Mouse (Mus musculus) neural tube, embryonic 14.5 days (tissue): ENCODE measurements around the gene Mnd1. TPM values are rescaled to one million over a fixed set of nuclear protein-coding genes. Genes with fewer than 3 reads are reported as not detected.

ENCODE experiments used
- ATAC-seq: fragments of 200-750 bp; cut with Nextera tagmentation; 2 replicates; pipeline ENCODE4 v1.8.0; 2017; ENCODE audit warnings: low read depth, mild to moderate bottlenecking, moderate TSS enrichment, moderate library complexity
- H3K27ac ChIP-seq: fragments of 300-500 bp; sonication (generic); 2 replicates; pipeline ENCODE4 v1.5.1; 2014; ENCODE audit warnings: low read depth, mild to moderate bottlenecking, control low read depth, low read length, moderate library complexity, mixed read lengths
- H3K27me3 ChIP-seq: fragments of 300-500 bp; sonication (generic); 2 replicates; pipeline ENCODE4 v1.6.1; 2014; ENCODE audit warnings: low read length; ENCODE audit not compliant: control insufficient read depth, insufficient read depth
- H3K36me3 ChIP-seq: fragments of 300-500 bp; sonication (generic); 2 replicates; pipeline ENCODE4 v1.6.1; 2014; ENCODE audit warnings: low read length, mixed read lengths; ENCODE audit not compliant: control insufficient read depth, insufficient read depth
- H3K4me1 ChIP-seq: fragments of 300-500 bp; sonication (generic); 2 replicates; pipeline ENCODE4 v1.6.1; 2014; ENCODE audit warnings: low read length; ENCODE audit not compliant: control insufficient read depth, insufficient read depth
- H3K4me2 ChIP-seq: fragments of 300-500 bp; sonication (generic); 2 replicates; pipeline ENCODE4 v1.6.1; 2014; ENCODE audit warnings: mild to moderate bottlenecking, low read depth, low read length, control low read depth
- H3K4me3 ChIP-seq: fragments of 300-500 bp; sonication (generic); 2 replicates; pipeline ENCODE4 v1.5.1; 2014; ENCODE audit warnings: low read depth, low read length, control low read depth, mixed read lengths
- H3K9ac ChIP-seq: fragments of 300-500 bp; sonication (generic); replicated peaks from 2 replicates; pipeline ENCODE4 v1.6.1; 2014; ENCODE audit warnings: low read depth, mild to moderate bottlenecking, control low read depth, low read length, mixed read lengths
- H3K9me3 ChIP-seq: fragments of 300-500 bp; sonication (generic); 2 replicates; pipeline ENCODE4 v1.6.1; 2016; ENCODE audit warnings: low read length; ENCODE audit not compliant: control insufficient read depth
- WGBS: fragments of 180-500 bp; shearing (Covaris S2); extraction: QIAGEN DNeasy Blood & Tissue Kit; methylation state at CpG from one replicate; pipeline ENCODE4 v1.1.7; 2014; 5-methylcytosine and 5-hydroxymethylcytosine counted together
- polyA plus RNA-seq: library from polyadenylated mRNA; unstranded; fragments of >200 nt; fragmentation: Nextera tagmentation; extraction: Ambion mirVana; gene quantifications from 2 replicates; pipeline ENCODE4 v1.2.1, GENCODE M21; 2014

Mnd1 gene
- polyA plus RNA-seq, 1 experiment from 2014 or later: 1.2 TPM

DNA sequence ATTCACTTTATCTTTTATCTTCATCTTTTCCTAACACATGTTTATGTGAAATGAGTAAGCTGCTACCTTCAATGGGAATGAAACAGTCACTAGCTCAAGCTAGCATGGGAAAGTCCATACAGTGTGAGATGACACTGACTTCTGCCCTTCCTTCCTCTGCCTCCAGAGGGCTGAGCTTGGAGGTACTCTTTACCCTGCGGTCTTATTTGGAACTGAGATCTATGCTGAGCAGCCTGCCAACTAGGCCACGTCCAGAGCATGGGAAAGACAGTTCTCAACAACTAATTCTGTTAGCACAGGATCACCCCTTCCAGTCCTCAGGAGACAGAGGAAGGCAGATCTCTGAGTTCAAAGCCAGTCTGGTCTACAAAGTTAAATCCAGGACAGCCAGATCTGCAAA is 64.6 kb downstream of the Mnd1 start:
- no peaks in the 10 kb centered on the region for H3K36me3 ChIP-seq
- no peaks in the 10 kb centered on the region for H3K9me3 ChIP-seq
- H3K4me2 ChIP-seq: no peak overlapping the region
- H3K27me3 ChIP-seq: no peaks in the 10 kb centered on the region
- no peak overlapping the region for H3K9ac ChIP-seq
- no peaks in the 10 kb centered on the region for H3K4me1 ChIP-seq
- no peak for ATAC-seq
- H3K4me3 ChIP-seq: no peak overlapping the region
- H3K27ac ChIP-seq: no peak overlapping the region
- 41% methylated on average over 2 of the region's 2 CpGs for WGBS

DNA sequence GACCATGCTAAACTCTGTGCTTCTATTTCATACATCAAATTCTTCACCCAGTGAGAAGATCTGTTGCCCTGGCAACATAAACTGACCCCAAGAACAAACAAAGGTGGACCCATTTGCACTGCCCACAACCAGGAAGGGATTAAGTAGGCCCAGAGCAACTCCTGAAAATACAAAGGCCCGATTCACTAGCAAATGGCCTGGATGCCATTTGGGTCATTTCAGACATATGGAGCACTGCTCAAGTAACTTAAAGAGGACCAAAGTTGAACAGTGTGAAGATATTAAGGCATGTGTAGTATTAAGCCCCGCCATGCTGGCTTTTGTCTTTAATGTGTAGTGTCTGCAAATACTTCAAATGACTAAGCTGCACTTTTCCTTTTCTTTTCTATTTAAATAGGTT is 68.7 kb downstream of the Mnd1 start:
- Histone ChIP-seq H3K27me3 (no peaks in the 10 kb centered on the region), H3K4me2 (no peak overlapping the region), H3K9me3 (no peaks in the 10 kb centered on the region), H3K4me3 (no peak overlapping the region), H3K4me1 (no peaks in the 10 kb centered on the region), H3K9ac (no peak overlapping the region), H3K27ac (no peak overlapping the region), H3K36me3 (no peaks in the 10 kb centered on the region)
- WGBS: 71% methylated on average over 2 of the region's 2 CpGs
- ATAC-seq: no peak

DNA sequence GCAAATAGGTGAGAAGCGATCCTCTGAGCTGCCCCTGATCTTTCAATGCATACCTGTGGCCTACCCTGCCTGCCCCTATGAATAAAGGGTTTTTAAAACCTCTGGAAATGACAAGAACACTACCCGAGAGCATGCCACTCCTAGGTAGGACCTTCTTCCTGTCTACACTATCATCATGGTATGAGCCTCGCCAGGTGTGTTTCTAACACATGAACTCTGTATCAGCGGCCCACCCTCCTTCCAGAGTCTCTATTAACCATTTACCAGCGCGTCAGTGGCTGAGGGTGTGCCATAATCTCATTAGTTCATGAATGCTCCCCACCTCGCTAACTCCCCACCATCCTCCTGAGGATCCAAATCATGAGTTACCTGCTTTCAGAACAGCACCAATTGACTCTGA is 69.2 kb downstream of the Mnd1 start:
- H3K4me2 ChIP-seq: no peak overlapping the region
- H3K9me3 ChIP-seq: no peaks in the 10 kb centered on the region
- no peak for ATAC-seq
- no peaks in the 10 kb centered on the region for H3K36me3 ChIP-seq
- H3K4me1 ChIP-seq: no peaks in the 10 kb centered on the region
- H3K9ac ChIP-seq: no peak overlapping the region
- no peak overlapping the region for H3K4me3 ChIP-seq
- H3K27me3 ChIP-seq: no peaks in the 10 kb centered on the region
- H3K27ac ChIP-seq: no peak overlapping the region
- WGBS: 90% methylated on average over 7 of the region's 7 CpGs

DNA sequence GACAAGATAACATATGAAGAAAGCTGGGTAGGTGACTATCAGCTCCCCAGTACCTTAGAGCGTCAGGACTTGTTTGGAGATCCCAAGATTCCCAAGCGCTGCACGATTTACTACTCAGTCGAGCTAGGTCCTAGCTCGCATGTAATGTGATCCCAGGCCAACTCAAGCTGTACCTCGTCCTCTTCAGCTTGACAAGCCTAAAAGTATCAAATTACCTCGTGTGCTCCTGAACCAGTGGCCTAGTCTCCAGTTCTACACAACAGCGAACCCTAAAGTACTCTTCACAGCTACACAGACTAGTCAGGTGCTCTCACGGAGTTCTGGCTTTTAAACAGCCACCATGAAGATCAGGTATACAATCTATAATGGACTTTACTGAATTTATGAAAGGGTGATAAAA is 70.2 kb downstream of the Mnd1 start:
- WGBS: 41% methylated on average over 9 of the region's 9 CpGs
- H3K9me3 ChIP-seq: no peaks in the 10 kb centered on the region
- H3K36me3 ChIP-seq: no peaks in the 10 kb centered on the region
- no peak overlapping the region for H3K27ac ChIP-seq
- H3K4me3 ChIP-seq: no peak overlapping the region
- ATAC-seq: no peak
- H3K9ac ChIP-seq: no peak overlapping the region
- no peaks in the 10 kb centered on the region for H3K4me1 ChIP-seq
- H3K27me3 ChIP-seq: no peaks in the 10 kb centered on the region
- H3K4me2 ChIP-seq: no peak overlapping the region

DNA sequence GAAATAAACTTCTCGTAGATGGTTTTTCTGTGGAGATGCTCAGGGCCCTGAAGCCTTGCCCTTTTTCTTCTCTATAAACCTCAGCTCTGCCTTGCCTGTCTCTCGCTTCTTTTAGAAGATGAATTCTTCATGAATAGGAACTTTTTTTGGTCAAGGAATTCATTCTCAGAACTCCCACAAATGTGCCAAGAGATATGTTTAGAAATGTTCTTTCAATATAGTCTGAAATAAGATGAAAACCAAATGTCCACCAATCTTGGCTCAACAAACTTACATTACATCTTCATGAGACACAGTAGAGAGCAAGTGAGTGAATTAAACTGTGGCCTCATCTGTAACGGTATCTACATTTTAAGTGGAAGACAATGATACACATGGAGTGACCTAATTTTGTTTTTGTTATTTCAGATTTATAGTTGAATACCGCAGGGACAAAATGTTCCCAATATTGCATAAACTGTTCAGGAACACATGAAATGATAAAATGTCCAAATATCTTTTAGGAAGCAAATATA is 74.3 kb downstream of the Mnd1 start:
- no peaks in the 10 kb centered on the region for H3K36me3 ChIP-seq
- no peak for ATAC-seq
- no peak overlapping the region for H3K4me2 ChIP-seq
- H3K27me3 ChIP-seq: no peaks in the 10 kb centered on the region
- H3K4me3 ChIP-seq: no peak overlapping the region
- H3K9ac ChIP-seq: no peak overlapping the region
- no peaks in the 10 kb centered on the region for H3K9me3 ChIP-seq
- no peak overlapping the region for H3K27ac ChIP-seq
- WGBS: 91% methylated on average over 4 of the region's 4 CpGs
- no peaks in the 10 kb centered on the region for H3K4me1 ChIP-seq

DNA sequence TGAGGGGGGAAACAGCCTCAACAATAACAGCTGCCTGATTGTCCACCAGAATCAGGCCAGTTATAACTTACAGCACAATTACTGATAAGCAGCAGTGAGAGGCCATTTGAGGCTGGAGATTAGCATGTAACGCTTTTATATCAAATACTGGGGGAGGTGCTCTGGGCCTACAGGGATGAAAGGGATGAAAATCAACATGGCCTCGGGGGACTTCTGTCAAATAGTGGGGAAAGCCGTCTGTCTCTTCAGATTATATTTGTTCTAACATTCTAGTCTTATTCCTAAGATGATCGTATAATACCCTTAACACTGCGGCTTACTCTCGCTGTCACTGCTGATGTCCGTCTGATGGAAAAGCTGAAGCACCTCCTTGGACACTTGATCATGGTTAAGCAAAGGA is 75.5 kb downstream of the Mnd1 start:
- Histone ChIP-seq H3K4me2 (no peak overlapping the region), H3K9ac (no peak overlapping the region), H3K9me3 (no peaks in the 10 kb centered on the region), H3K4me1 (no peaks in the 10 kb centered on the region), H3K27ac (no peak overlapping the region), H3K27me3 (no peaks in the 10 kb centered on the region), H3K4me3 (no peak overlapping the region), H3K36me3 (no peaks in the 10 kb centered on the region)
- ATAC-seq: no peak
- WGBS: 72% methylated on average over 7 of the region's 7 CpGs

DNA sequence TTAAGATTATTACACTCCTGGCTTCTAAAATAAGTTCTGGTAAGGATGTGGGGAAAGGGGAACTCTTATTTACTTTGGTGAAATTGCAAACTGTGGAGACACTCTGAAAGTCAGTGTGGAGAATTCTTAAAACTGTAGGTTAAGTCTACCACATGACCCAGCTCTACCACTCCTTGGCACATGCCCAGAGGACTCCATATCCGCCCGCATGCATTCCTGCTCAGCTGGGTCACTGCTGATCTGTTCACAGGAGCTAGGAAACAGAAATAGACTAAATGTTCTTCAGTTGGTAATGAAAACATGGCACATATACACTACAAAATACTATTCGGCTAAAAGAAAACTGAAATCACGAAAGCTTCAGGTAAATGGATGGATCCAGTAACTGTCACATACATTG is 78.1 kb downstream of the Mnd1 start:
- no peak for ATAC-seq
- Histone ChIP-seq H3K4me1 (no peaks in the 10 kb centered on the region), H3K9me3 (no peaks in the 10 kb centered on the region), H3K9ac (no peak overlapping the region), H3K4me3 (no peak overlapping the region), H3K36me3 (no peaks in the 10 kb centered on the region), H3K27me3 (no peaks in the 10 kb centered on the region), H3K4me2 (no peak overlapping the region), H3K27ac (no peak overlapping the region)
- 94% methylated on average over 4 of the region's 4 CpGs for whole genome bisulfite sequencing

DNA sequence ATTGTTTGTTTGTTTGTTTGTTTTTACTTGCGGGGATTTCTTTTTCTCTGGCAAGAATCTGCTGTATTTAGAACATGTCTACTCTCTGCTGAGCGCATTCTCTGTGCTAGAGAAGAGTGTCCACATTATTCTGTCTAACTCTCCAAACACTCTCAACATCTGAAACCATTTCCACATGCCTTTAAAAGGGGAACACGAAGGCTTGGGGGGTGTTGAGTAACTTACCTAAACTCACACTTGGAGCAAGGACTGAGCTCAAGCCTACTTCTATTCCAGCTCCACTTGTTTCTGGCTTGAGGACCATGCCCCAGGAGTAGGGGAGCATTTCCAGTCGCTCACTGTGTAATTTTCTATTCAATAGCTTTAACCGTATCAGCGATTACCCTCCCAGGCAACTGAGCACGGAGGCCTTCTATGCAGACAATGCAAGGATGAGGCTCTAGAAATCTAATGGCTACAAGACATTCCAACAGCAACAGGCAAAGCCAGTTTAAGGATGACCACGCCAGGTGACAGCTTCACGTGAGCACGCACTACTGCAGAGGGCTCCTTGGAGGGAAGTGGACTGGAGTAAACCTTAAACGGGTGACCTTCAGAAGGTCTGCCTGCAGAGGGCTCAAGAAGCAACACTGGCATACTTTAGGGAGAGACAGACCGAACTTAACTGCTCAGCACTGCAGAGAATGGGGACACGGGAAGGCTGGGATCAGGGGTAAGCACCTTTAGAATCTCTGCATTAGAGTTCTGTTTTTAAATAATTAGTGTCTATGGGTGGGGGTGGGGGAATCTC is 78.8 kb downstream of the Mnd1 start:
- no peak overlapping the region for H3K27ac ChIP-seq
- WGBS: 73% methylated on average over 13 of the region's 13 CpGs
- no peaks in the 10 kb centered on the region for H3K9me3 ChIP-seq
- no peaks in the 10 kb centered on the region for H3K4me1 ChIP-seq
- no peak overlapping the region for H3K4me2 ChIP-seq
- no peak for ATAC-seq
- no peak overlapping the region for H3K4me3 ChIP-seq
- H3K36me3 ChIP-seq: no peaks in the 10 kb centered on the region
- H3K9ac ChIP-seq: no peak overlapping the region
- no peaks in the 10 kb centered on the region for H3K27me3 ChIP-seq

DNA sequence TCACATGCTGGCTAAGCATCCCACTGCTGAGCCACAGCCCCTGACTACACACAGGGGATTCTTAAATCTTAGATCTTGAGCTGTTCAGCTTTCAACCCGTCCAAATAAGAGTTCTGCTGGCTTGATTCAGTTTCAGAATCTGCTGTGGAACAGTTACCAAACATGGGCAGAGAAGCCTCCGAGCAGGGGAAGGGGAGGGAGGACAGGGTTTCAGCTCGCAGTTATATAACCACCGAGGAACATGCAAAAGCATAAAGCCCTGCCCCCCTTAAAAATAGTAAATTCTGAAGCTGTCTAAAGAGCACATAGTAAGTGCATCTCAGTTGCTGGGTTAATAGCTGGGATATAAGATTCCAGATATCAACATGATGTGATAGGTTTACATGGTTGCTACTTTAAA is 80.1 kb downstream of the Mnd1 start:
- Histone ChIP-seq H3K4me3 (no peak overlapping the region), H3K36me3 (no peaks in the 10 kb centered on the region), H3K9me3 (no peaks in the 10 kb centered on the region), H3K4me1 (no peaks in the 10 kb centered on the region), H3K4me2 (no peak overlapping the region), H3K27me3 (no peaks in the 10 kb centered on the region), H3K9ac (no peak overlapping the region), H3K27ac (no peak overlapping the region)
- 72% methylated on average over 4 of the region's 4 CpGs for WGBS
- ATAC-seq: no peak
